Mouse (Mus musculus): ENCODE measurements around the gene Sgip1.

DNA sequence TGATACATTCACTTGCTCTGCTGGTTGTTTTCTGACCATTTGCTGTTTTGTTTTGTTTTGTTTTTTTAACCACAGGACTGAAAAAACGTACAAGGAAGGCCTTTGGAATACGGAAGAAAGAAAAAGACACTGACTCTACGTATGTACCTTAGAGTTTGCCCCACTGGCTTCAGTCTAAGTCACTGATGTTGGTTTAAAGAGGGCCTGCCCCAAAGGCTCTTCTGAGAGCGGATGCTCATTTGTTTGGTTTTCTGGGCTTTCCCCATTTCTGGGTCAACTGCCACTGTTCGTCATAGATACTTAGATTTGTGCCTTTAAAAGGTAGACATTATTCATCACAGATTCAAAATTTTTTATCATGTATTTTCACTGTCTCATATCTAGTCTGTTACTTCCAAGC lies 111.7 kb downstream of the Sgip1 start:
- no peak for TF ChIP-seq CTCF (IDR thresholded peaks at IDR 0.05; ENCODE audit: extremely low read depth, insufficient read length, insufficient replicate concordance, low read depth, low read length)
- no peak for TF ChIP-seq POLR2A (IDR thresholded peaks at IDR 0.05; ENCODE audit: low read depth, low read length)

All from small intestine, adult 2 months (tissue).